ENCODE assay signal across 21 mouse cellular contexts in the genomic region with DNA sequence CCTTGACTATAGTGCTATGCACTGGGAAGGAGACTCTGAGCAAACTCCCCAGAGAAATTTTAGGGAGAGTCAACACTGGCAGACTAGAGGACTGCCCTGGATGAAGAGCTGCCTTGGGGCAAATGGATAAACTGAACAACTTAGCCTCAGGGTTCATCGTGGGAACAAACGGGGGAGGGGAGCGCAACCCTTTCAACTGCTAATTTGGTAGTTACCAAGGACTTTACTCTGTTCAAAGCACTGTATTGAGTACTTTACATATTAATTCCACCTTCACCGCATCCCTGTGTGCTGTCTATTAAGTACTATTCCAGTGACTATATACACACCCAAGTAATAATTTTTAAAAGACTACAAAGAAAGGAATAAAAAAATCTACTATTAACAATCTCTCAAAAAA. TPM values are rescaled to one million over a fixed set of nuclear protein-coding genes. Genes with fewer than 3 reads are reported as not detected.
DNase-seq lines count a peak whose midpoint lies in the region; ATAC-seq lines count a peak whose summit lies in the region.
"Had no signal": no experiment of that assay in that cellular context is flagged by ENCODE, and none has a peak within 500 bp of the region (broad histone marks: within the 10 kb centered on the region; RNA-seq: fewer than 3 reads in every experiment).

No protein-coding gene starts in this region.

- no peaks in the 10 kb centered on the region for H3K4me1 ChIP-seq in midbrain, embryonic 14.5 days (ENCODE audit: control insufficient read depth, insufficient read depth, low read length)
- H3K4me1 ChIP-seq in midbrain, embryonic 13.5 days (replicated peaks), result peaks cover 4% of the 10 kb centered on the region; the same call in 1 of the 2 replicates
- H3K4me1 ChIP-seq: hindbrain, embryonic 10.5 days had no signal

- H3K27ac ChIP-seq in midbrain, embryonic 14.5 days (replicated peaks; ENCODE audit: low read depth, low read length), result no peak overlapping the region
- no peak overlapping the region for H3K27ac ChIP-seq in midbrain, embryonic 13.5 days
- H3K27ac ChIP-seq: embryonic facial prominence, embryonic 10.5 days; heart, adult 2 months; hindbrain, embryonic 10.5 days; hindbrain, embryonic 14.5 days; intestine, embryonic 15.5 days had no signal

- no peaks in the 10 kb centered on the region for H3K36me3 ChIP-seq in midbrain, embryonic 14.5 days (ENCODE audit: control insufficient read depth, insufficient read depth, low read length)
- H3K36me3 ChIP-seq in midbrain, embryonic 13.5 days, result no peaks in the 10 kb centered on the region
- H3K36me3 ChIP-seq: heart, embryonic 12.5 days; hindbrain, embryonic 10.5 days; intestine, embryonic 15.5 days had no signal

- H3K4me3 ChIP-seq in midbrain, embryonic 14.5 days (replicated peaks; ENCODE audit: low read depth, low read length), result no peak overlapping the region
- no peak overlapping the region for H3K4me3 ChIP-seq in midbrain, embryonic 13.5 days (replicated peaks)
- H3K4me3 ChIP-seq: embryonic facial prominence, embryonic 10.5 days; heart, adult 2 months; heart, embryonic 12.5 days; hindbrain, embryonic 10.5 days; intestine, embryonic 15.5 days had no signal

- no peak overlapping the region for H3K9ac ChIP-seq in midbrain, embryonic 14.5 days (replicated peaks; ENCODE audit: low read length)
- no peak overlapping the region for H3K9ac ChIP-seq in midbrain, embryonic 13.5 days (replicated peaks)
- H3K9ac ChIP-seq: heart, embryonic 12.5 days; hindbrain, embryonic 14.5 days; intestine, embryonic 15.5 days had no signal

- no peaks in the 10 kb centered on the region for H3K27me3 ChIP-seq in midbrain, embryonic 14.5 days (ENCODE audit: control insufficient read depth, insufficient read depth, low read length)
- no peaks in the 10 kb centered on the region for H3K27me3 ChIP-seq in midbrain, embryonic 13.5 days
- H3K27me3 ChIP-seq: CH12.LX; heart, embryonic 12.5 days; intestine, embryonic 15.5 days; Patski had no signal

- ATAC-seq in midbrain, embryonic 14.5 days (ENCODE audit: low FRiP score, low TSS enrichment), result no peak
- no peak for ATAC-seq in midbrain, embryonic 13.5 days
- ATAC-seq: forebrain, embryonic 14.5 days; intestine, embryonic 15.5 days; Patski had no signal

- peak; percentile 36 for DNase-seq in midbrain, embryonic 14.5 days
- DNase-seq in ES-CJ7 (ENCODE audit: low read depth, low spot score) (peak; percentile 94), ZHBTc4 (ENCODE audit: low read depth, low spot score) (peak; percentile 93), adipocyte (ENCODE audit: low spot score) (no peak)
- no peak for DNase-seq in cerebellum, postnatal 10 days
- DNase-seq: adrenal gland, postnatal 14 days; cerebellum, adult 18-20 months; cerebellum, adult 9-11 months; gastrocnemius, postnatal 10 days; heart, adult 2 months had no signal

- no peaks in the 10 kb centered on the region for H3K9me3 ChIP-seq in midbrain, embryonic 14.5 days (ENCODE audit: control insufficient read depth, low read length)
- no peaks in the 10 kb centered on the region for H3K9me3 ChIP-seq in midbrain, embryonic 13.5 days
- H3K9me3 ChIP-seq: embryonic facial prominence, embryonic 10.5 days; heart, embryonic 12.5 days; hindbrain, embryonic 10.5 days; intestine, embryonic 15.5 days had no signal

- no peak overlapping the region for H3K4me2 ChIP-seq in midbrain, embryonic 14.5 days (ENCODE audit: low read length)
- no peak overlapping the region for H3K4me2 ChIP-seq in midbrain, embryonic 13.5 days (replicated peaks)
- H3K4me2 ChIP-seq: heart, embryonic 12.5 days; hindbrain, embryonic 14.5 days; intestine, embryonic 15.5 days had no signal

- 36% methylated on average over 4 of the region's 4 CpGs for WGBS in midbrain, embryonic 14.5 days
- WGBS in midbrain, embryonic 13.5 days, result 30% methylated on average over 4 of the region's 4 CpGs

RNA-seq across cellular contexts. Expression of a gene that starts 18.9 kb away (rescaled TPM):
- polyA plus RNA-seq in midbrain, embryonic 14.5 days (2014; fragmentation: Nextera tagmentation; extraction: Ambion mirVana), result 18.7 and 19.2 TPM in 2 replicates
- 13.0 and 13.9 TPM in 2 replicates for polyA plus RNA-seq in midbrain, embryonic 13.5 days (2015; fragmentation: Nextera tagmentation; extraction: Ambion mirVana)

RNA-seq across cellular contexts. Expression of a gene that starts 45.3 kb away (rescaled TPM):
- not detected in 2 replicates for polyA plus RNA-seq in midbrain, embryonic 14.5 days (2014; fragmentation: Nextera tagmentation; extraction: Ambion mirVana)
- polyA plus RNA-seq in midbrain, embryonic 13.5 days (2015; fragmentation: Nextera tagmentation; extraction: Ambion mirVana), result not detected in 2 replicates
- polyA plus RNA-seq: embryonic facial prominence, embryonic 10.5 days; embryonic facial prominence, embryonic 14.5 days; forebrain, embryonic 14.5 days; heart, adult 2 months; heart, embryonic 12.5 days; heart, embryonic 16.5 days; hindbrain, embryonic 10.5 days; hindbrain, embryonic 14.5 days; intestine, embryonic 15.5 days; Patski had no signal

Comparison
In these comparisons a context has a peak if more than half of its experiments do, and no peak if none do; other contexts are left out.
1. DNase-seq: peak in midbrain, embryonic 14.5 days (single experiment), ES-CJ7 (single experiment) and ZHBTc4 (single experiment); none in adipocyte (single experiment) and cerebellum, postnatal 10 days (0 of 2).